Mouse (Mus musculus): ENCODE results near the gene Rimbp2.
A peak's percentile ranks its signal among the peaks of the same experiment; 100 is the strongest.
"Not testable (repeated sequence)": the region's sequence is repeated elsewhere in the genome, so short reads cannot be mapped to it uniquely, and the experiment has no call there.

The Rimbp2 gene

GRCm38 (mm10) chr5:128745206-128745605, 208.1 kb downstream of the Rimbp2 start:
- DNase-seq (ENCODE audit: low read depth, low spot score) = no peak

- no peak for DNase-seq (ENCODE audit: low read depth, low spot score)
Measured at GRCm38 (mm10) chr5:128744351-128744750, 208.9 kb downstream of the Rimbp2 start.

- DNase-seq (ENCODE audit: low read depth, low spot score) = no peak
Measured at GRCm38 (mm10) chr5:128739838-128740171, 213.5 kb downstream of the Rimbp2 start.

GRCm38 (mm10) chr5:128739168-128739837, 214.0 kb downstream of the Rimbp2 start:
- no peak for DNase-seq (ENCODE audit: low read depth, low spot score)

- DNase-seq (ENCODE audit: low read depth, low spot score) = no peak
Measured at GRCm38 (mm10) chr5:128735921-128736320, 217.4 kb downstream of the Rimbp2 start.

- peak; percentile 54 for DNase-seq (ENCODE audit: low read depth, low spot score)
Measured at GRCm38 (mm10) chr5:128733955-128734354, 219.3 kb downstream of the Rimbp2 start.

GRCm38 (mm10) chr5:128732416-128733014, 220.8 kb downstream of the Rimbp2 start:
- DNase-seq (ENCODE audit: low read depth, low spot score) = no peak

GRCm38 (mm10) chr5:128730634-128731033, 222.7 kb downstream of the Rimbp2 start:
- DNase-seq (ENCODE audit: low read depth, low spot score) = no peak

- no peak for DNase-seq (ENCODE audit: low read depth, low spot score)
Measured at GRCm38 (mm10) chr5:128729341-128729740, 223.9 kb downstream of the Rimbp2 start.

DNA sequence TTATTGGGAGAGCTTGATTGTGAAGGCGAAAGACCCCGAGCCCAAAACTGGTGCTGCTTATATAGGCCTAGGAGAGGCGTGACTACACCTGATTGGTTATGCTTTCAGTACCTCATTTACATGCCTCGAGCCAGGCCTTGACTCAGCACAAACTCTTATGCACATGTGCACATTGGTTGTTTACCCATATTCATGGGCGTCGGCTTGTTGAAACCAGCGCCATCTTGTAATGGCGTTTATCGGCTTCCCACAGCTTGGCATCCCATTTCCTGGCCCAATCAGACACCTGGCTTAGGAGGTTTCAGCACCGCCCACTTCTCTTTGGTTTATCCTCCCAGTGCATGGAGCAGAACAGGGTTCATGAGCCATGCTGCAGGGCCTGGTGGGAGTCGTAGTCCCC, 232.8 kb downstream of the Rimbp2 start:
- not testable (repeated sequence) for DNase-seq (ENCODE audit: low read depth, low spot score)

DNA sequence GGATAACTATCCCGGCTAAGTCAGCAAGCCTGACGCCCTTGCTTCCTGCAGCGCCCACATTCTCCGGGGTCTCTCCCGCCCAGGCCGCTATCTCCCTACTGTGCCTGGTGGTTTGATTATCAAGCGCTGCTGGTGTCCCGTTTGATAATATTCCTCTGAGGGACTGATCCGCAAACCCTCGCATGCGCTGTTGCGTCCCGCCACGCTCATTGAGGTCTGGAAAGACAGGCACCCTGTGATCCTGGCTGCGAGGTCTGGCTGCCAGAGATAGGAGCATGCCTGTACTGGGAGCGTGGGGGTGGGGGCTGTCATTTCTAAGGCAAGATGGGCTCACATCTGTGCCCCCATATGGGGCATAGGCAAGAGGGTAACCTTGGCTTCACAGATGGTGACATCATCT, 238.1 kb downstream of the Rimbp2 start:
- no peak for DNase-seq (ENCODE audit: low read depth, low spot score)

GRCm38 (mm10) chr5:128711847-128712246, 241.4 kb downstream of the Rimbp2 start:
- no peak for DNase-seq (ENCODE audit: low read depth, low spot score)

GRCm38 (mm10) chr5:128710596-128710995, 242.7 kb downstream of the Rimbp2 start:
- no peak for DNase-seq (ENCODE audit: low read depth, low spot score)

GRCm38 (mm10) chr5:128708929-128709328, 244.4 kb downstream of the Rimbp2 start:
- DNase-seq (ENCODE audit: low read depth, low spot score) = no peak

Data from brain, embryonic 18.5 days (tissue).